Mouse (Mus musculus) midbrain, embryonic 15.5 days (tissue): Measurements from ENCODE around the gene Prm1. TPM values are rescaled to one million over a fixed set of nuclear protein-coding genes. Genes with fewer than 3 reads are reported as not detected.
A peak's percentile ranks its signal among the peaks of the same experiment; 100 is the strongest.

Source experiments
- ATAC-seq: fragments of 200-750 bp; cut with Nextera tagmentation; replicated peaks from 2 replicates; pipeline ENCODE4 v1.8.0; 2017; ENCODE audit warnings: moderate TSS enrichment
- H3K27ac ChIP-seq: fragments of 300-500 bp; sonication (generic); 2 replicates; pipeline ENCODE4 v1.5.1; 2015; ENCODE audit warnings: mild to moderate bottlenecking, inconsistent platforms
- H3K27me3 ChIP-seq: fragments of 300-500 bp; sonication (generic); replicated peaks from 2 replicates; pipeline ENCODE4 v1.6.1; 2015; ENCODE audit warnings: inconsistent platforms
- H3K36me3 ChIP-seq: fragments of 300-500 bp; sonication (generic); replicated peaks from 2 replicates; pipeline ENCODE4 v1.6.1; 2015; ENCODE audit warnings: inconsistent platforms
- H3K4me1 ChIP-seq: fragments of 300-500 bp; sonication (generic); 2 replicates; pipeline ENCODE4 v1.6.1; 2015; ENCODE audit warnings: inconsistent platforms
- H3K4me2 ChIP-seq: fragments of 300-500 bp; sonication (generic); 2 replicates; pipeline ENCODE4 v1.6.1; 2015; ENCODE audit warnings: inconsistent platforms, mild to moderate bottlenecking, moderate library complexity
- H3K4me3 ChIP-seq: fragments of 300-500 bp; sonication (generic); 2 replicates; pipeline ENCODE4 v1.5.1; 2015; ENCODE audit warnings: mild to moderate bottlenecking, inconsistent platforms
- H3K9ac ChIP-seq: fragments of 300-500 bp; sonication (generic); 2 replicates; pipeline ENCODE4 v1.6.1; 2015; ENCODE audit warnings: mild to moderate bottlenecking, inconsistent platforms
- H3K9me3 ChIP-seq: fragments of 300-500 bp; sonication (generic); 2 replicates; pipeline ENCODE4 v1.6.1; 2016; ENCODE audit warnings: inconsistent platforms
- WGBS: fragments of 180-500 bp; shearing (Covaris S2); methylation state at CpG from one replicate; pipeline ENCODE4 v1.1.7; 2015; ENCODE audit warnings: mixed read lengths; 5-methylcytosine and 5-hydroxymethylcytosine counted together
- polyA plus RNA-seq: library from polyadenylated mRNA; unstranded; fragments of >200 nt; fragmentation: Nextera tagmentation; extraction: Ambion mirVana; gene quantifications from 2 replicates; pipeline ENCODE4 v1.2.1, GENCODE M21; 2015

The Prm1 gene
- polyA plus RNA-seq, 1 experiment from 2014 or later, result 0.41 TPM

DNA sequence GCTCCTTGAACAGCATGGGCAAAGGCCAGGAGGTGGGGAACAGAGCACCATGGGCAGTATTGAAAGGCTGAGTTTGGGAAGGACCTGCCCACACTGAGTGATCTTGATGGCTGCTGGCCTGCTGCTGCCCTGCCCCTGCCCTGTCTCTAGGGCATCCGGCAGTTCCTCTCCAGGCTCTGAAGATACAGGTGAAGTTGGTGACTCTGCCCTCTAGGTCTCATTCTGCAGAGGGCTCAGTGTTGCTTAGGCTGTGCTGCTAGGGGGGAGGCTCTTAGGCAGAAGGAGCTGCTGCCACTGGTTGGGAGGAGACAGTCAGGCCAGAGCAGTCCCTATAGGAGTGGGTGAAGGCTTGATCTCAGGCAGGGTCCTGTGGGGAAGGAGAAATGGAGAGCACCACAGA, 32.3 kb upstream of the Prm1 start:
- Histone ChIP-seq H3K27ac (no peak overlapping the region), H3K4me2 (no peak overlapping the region), H3K4me3 (no peak overlapping the region), H3K9ac (no peak overlapping the region), H3K36me3 (no peaks in the 10 kb centered on the region), H3K9me3 (no peaks in the 10 kb centered on the region), H3K27me3 (0 out of 2 replicates have a peak, but pooled peaks cover 5% of the 10 kb centered on the region), H3K4me1 (peaks cover 13% of the 10 kb centered on the region)
- ATAC-seq, result no peak
- 92% methylated on average over 1 of the region's 1 CpGs for WGBS

DNA sequence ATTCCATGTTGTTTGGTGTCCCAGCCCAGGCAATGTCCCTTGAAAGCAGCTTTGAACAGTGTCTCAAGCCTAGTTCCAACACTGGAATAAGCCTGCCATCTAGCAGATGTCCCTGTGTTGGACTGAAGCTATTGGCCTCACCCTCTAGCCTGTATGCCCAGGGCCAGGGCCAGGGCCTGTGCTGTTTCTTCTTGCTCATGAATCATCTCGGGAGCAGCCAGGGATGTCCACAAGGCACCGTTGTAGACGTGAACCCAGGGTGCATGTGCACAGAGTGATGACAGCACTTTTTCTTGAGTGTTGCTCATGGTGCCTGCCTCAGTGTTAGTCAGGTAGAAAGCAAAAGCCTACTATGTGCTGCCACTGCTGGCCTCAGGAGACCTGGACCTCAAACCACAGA, 31.6 kb upstream of the Prm1 start:
- Histone ChIP-seq H3K4me1 (peaks cover 13% of the 10 kb centered on the region), H3K4me2 (no peak overlapping the region), H3K4me3 (no peak overlapping the region), H3K9me3 (no peaks in the 10 kb centered on the region), H3K36me3 (no peaks in the 10 kb centered on the region), H3K27ac (no peak overlapping the region), H3K27me3 (0 out of 2 replicates have a peak, but pooled peaks cover 5% of the 10 kb centered on the region), H3K9ac (no peak overlapping the region)
- no peak for ATAC-seq
- 91% methylated on average over 3 of the region's 3 CpGs for WGBS

- ATAC-seq, result no peak
- Histone ChIP-seq H3K4me3 (no peak overlapping the region), H3K4me2 (no peak overlapping the region), H3K4me1 (peaks cover 13% of the 10 kb centered on the region), H3K9me3 (no peaks in the 10 kb centered on the region), H3K9ac (no peak overlapping the region), H3K27ac (no peak overlapping the region), H3K36me3 (no peaks in the 10 kb centered on the region), H3K27me3 (0 out of 2 replicates have a peak, but pooled peaks cover 5% of the 10 kb centered on the region)
- WGBS, result 98% methylated on average over 3 of the region's 3 CpGs
These were observed 30.7 kb upstream of the Prm1 start for GRCm38 (mm10) chr16:10836388-10836787.

- ATAC-seq, result peak; percentile 96
- no peaks in the 10 kb centered on the region for H3K9me3 ChIP-seq
- peak within 1 kb of the TSS; percentile 60 for H3K4me3 ChIP-seq
- H3K4me2 ChIP-seq, result peak within 1 kb of the TSS; percentile 89
- H3K27me3 ChIP-seq, result 0 out of 2 replicates have a peak, but pooled peaks cover 5% of the 10 kb centered on the region
- no peaks in the 10 kb centered on the region for H3K36me3 ChIP-seq
- under 1% methylated on average over 69 of the region's 69 CpGs for WGBS
- H3K9ac ChIP-seq, result peak within 1 kb of the TSS; percentile 30
- peaks cover 13% of the 10 kb centered on the region for H3K4me1 ChIP-seq
- no peak within 1 kb of the TSS for H3K27ac ChIP-seq
These were observed 29.4 kb upstream of the Prm1 start, which contains the start of gene Rmi2 for GRCm38 (mm10) chr16:10834911-10835587. Gene Rmi2 (plus strand): TSS chr16:10835059.

DNA sequence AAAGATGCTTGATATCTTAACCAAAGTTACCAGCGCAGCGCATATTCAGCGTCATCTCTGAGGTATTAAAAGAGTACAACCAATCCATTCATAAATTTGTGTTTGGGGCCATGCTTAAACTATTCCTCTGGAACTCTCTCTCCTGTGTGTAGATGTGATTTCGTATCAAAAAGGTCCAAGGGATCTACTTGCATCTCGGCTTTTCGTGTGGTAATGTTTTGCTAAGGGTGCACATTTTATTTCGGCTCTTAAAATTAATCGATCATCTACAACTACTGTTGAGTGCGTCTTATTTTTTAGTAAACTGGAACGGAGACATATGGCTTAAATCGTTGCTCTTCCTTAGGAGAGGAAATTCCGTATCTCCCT, 28.9 kb upstream of the Prm1 start:
- 9% methylated on average over 12 of the region's 12 CpGs for WGBS
- peak overlapping the region; percentile 60 for H3K4me3 ChIP-seq
- 0 out of 2 replicates have a peak overlapping the region, but pooled peaks have one; percentile 14 for H3K9ac ChIP-seq
- H3K9me3 ChIP-seq, result no peaks in the 10 kb centered on the region
- H3K27ac ChIP-seq, result no peak overlapping the region
- no peaks in the 10 kb centered on the region for H3K36me3 ChIP-seq
- 0 out of 2 replicates have a peak, but pooled peaks cover 5% of the 10 kb centered on the region for H3K27me3 ChIP-seq
- ATAC-seq, result no peak
- H3K4me2 ChIP-seq, result peak overlapping the region; percentile 89
- H3K4me1 ChIP-seq, result peaks cover 13% of the 10 kb centered on the region

DNA sequence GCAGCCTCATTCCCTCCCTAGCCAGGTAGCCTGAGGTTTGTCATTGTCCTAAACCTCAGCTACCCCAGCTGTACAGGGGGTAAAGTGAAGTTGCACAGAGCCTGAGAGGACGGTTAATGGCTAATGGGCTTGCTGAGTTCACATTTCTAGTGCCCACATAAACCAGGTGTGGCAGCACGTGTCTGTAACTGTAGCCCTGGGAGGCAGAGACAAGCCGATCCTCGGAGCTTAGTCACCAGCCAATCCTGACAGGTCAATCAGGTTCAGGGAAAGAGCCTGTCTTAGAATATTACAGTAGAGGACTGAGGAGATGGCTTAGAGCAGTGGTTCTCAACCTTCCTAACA, 22.8 kb upstream of the Prm1 start:
- 73% methylated on average over 4 of the region's 4 CpGs for WGBS

GRCm38 (mm10) chr16:10827766-10828460, 22.3 kb upstream of the Prm1 start:
- H3K27ac ChIP-seq, result no peak overlapping the region
- no peaks in the 10 kb centered on the region for H3K9me3 ChIP-seq
- 85% methylated on average over 7 of the region's 7 CpGs for WGBS
- H3K4me2 ChIP-seq, result no peak overlapping the region
- no peak for ATAC-seq
- H3K27me3 ChIP-seq, result no peaks in the 10 kb centered on the region
- no peaks in the 10 kb centered on the region for H3K4me1 ChIP-seq
- H3K36me3 ChIP-seq, result no peaks in the 10 kb centered on the region
- no peak overlapping the region for H3K4me3 ChIP-seq
- no peak overlapping the region for H3K9ac ChIP-seq

More for the DNA sequence above, 22.8 kb upstream of the Prm1 start:
- Histone ChIP-seq H3K4me1 (no peaks in the 10 kb centered on the region), H3K4me3 (no peak overlapping the region), H3K36me3 (no peaks in the 10 kb centered on the region), H3K4me2 (no peak overlapping the region), H3K9ac (no peak overlapping the region), H3K27me3 (no peaks in the 10 kb centered on the region), H3K27ac (no peak overlapping the region), H3K9me3 (no peaks in the 10 kb centered on the region)
- ATAC-seq, result no peak

DNA sequence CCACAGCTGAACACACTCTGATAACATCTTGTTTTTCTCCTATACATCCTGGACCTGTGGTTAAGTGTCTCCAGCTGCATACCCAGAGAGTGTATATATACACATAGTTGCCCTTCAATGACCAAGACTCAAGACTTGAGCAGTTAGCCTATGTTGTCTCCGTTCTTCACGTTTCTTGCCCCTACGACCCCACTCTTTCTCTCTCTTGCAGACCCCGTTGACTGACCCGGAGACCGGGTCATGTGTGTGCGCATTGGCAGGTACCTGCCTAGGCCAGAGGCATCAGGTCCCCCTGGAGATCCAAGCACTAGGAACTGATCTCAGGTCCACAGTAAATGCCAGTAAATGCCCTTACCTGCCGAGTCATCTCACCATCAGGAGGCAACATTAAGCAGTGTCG, 21.6 kb upstream of the Prm1 start:
- no peak for ATAC-seq
- Histone ChIP-seq H3K4me2 (no peak overlapping the region), H3K36me3 (no peaks in the 10 kb centered on the region), H3K9ac (no peak overlapping the region), H3K27ac (no peak overlapping the region), H3K4me3 (no peak overlapping the region), H3K27me3 (no peaks in the 10 kb centered on the region), H3K9me3 (no peaks in the 10 kb centered on the region), H3K4me1 (no peaks in the 10 kb centered on the region)
- WGBS, result 90% methylated on average over 9 of the region's 9 CpGs

GRCm38 (mm10) chr16:10825840-10826239, 20.2 kb upstream of the Prm1 start:
- no peaks in the 10 kb centered on the region for H3K4me1 ChIP-seq
- H3K4me3 ChIP-seq, result no peak overlapping the region
- no peak for ATAC-seq
- H3K9me3 ChIP-seq, result no peaks in the 10 kb centered on the region
- WGBS, result 93% methylated on average over 4 of the region's 4 CpGs
- H3K27ac ChIP-seq, result no peak overlapping the region
- H3K36me3 ChIP-seq, result no peaks in the 10 kb centered on the region
- H3K4me2 ChIP-seq, result no peak overlapping the region
- no peaks in the 10 kb centered on the region for H3K27me3 ChIP-seq
- no peak overlapping the region for H3K9ac ChIP-seq

DNA sequence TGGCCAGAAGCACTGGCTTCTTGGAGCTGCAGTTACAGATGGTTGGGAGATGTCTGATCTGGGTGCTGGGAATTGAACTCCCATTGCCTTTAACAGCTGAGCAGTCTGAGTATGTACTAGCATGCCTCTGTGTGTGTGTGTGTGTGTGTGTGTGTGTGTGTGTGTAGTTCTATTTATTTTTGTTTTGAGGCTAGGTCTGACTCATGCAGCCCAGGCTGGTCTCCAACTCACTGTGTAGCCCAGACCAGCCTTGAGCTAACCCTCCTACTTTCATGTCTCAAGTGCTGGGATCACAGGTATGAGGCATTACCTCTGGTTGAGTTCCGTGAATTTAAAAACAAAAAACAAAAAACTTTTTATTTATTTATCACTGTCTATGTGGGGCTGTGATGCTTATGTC, 18.9 kb upstream of the Prm1 start:
- 89% methylated on average over 1 of the region's 1 CpGs for WGBS
- no peak overlapping the region for H3K4me2 ChIP-seq

DNA sequence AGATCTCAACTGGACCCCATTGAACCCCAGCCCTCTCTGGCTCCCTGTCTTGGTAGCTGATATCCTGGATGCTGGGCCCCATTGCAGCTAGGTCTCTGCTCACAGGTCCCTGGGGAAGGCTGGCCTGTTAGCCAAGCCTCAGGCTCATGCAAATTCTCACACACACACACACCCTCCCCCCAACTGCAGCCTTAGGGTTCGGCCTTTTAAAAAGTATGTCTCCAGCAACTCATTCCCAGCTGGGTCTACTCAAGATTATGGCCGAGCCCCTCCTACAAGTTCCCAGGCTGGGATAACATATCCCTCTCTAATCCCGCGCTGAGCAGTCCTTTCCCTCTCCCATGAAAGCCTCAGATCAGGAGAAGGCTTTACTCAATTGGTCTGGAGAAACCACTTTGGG, 15.7 kb upstream of the Prm1 start:
- Histone ChIP-seq H3K4me3 (no peak overlapping the region), H3K4me2 (no peak overlapping the region), H3K9ac (no peak overlapping the region), H3K27ac (no peak overlapping the region), H3K27me3 (no peaks in the 10 kb centered on the region), H3K4me1 (no peaks in the 10 kb centered on the region), H3K9me3 (no peaks in the 10 kb centered on the region), H3K36me3 (no peaks in the 10 kb centered on the region)
- ATAC-seq, result no peak
- 64% methylated on average over 4 of the region's 4 CpGs for WGBS

More for the DNA sequence above, 18.9 kb upstream of the Prm1 start:
- Histone ChIP-seq H3K9ac (no peak overlapping the region), H3K27ac (no peak overlapping the region), H3K27me3 (no peaks in the 10 kb centered on the region), H3K4me1 (no peaks in the 10 kb centered on the region), H3K4me3 (no peak overlapping the region), H3K36me3 (no peaks in the 10 kb centered on the region), H3K9me3 (no peaks in the 10 kb centered on the region)
- no peak for ATAC-seq

DNA sequence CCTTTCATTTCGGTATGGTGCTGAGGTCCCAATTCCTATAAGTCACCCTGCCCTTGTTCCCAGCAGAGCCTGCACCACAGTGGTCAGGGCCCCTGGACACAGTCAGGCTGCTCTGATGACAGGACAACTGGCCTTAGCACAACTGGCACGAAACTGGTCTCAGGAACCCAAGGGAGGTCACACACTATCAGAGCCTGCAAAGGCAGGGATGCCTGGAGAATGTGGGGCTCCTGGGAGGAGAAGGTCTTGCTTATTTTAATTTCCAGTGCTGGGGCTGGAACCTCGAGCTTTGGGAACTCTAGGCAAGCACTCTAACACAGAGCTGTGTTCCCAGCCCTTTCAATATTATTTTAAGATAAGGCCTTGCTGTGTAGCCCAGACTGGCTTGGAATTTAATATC, 14.3 kb upstream of the Prm1 start:
- H3K9me3 ChIP-seq, result no peaks in the 10 kb centered on the region

More for the DNA sequence above, 14.3 kb upstream of the Prm1 start:
- H3K4me1 ChIP-seq, result no peaks in the 10 kb centered on the region
- no peak overlapping the region for H3K4me2 ChIP-seq
- H3K9ac ChIP-seq, result no peak overlapping the region
- ATAC-seq, result no peak
- H3K27me3 ChIP-seq, result no peaks in the 10 kb centered on the region
- no peak overlapping the region for H3K4me3 ChIP-seq
- H3K36me3 ChIP-seq, result no peaks in the 10 kb centered on the region
- H3K27ac ChIP-seq, result no peak overlapping the region
- WGBS, result 78% methylated on average over 3 of the region's 3 CpGs
